Mouse (Mus musculus): ENCODE data around the gene Tmod4. TPM values are rescaled to one million over a fixed set of nuclear protein-coding genes. Genes with fewer than 3 reads are reported as not detected.
"Not testable (repeated sequence)": the region's sequence is repeated elsewhere in the genome, so short reads cannot be mapped to it uniquely, and the experiment has no call there.

The Tmod4 gene
- polyA plus RNA-seq (2015; fragmentation: Nextera tagmentation; extraction: Ambion mirVana), result 2.0 and 2.9 TPM in 2 replicates

DNA sequence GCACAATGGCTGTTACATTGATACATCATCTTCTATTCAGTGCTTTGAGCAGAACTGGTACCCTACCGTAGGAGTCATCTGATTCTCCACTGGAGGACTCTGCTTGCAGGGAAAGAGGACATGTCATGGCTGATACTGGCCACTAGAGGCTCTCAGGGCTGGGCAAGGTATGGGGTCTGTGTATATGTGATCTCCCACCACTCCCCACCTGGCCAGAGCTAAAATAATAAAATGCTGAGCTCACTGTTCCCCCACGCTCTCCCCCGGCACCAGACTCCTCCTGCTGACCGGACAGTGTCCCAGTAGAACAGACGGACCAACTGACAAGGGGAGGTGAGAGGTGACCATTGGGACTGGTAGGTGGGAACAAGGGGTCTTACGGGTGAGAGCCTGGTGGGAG, at the start of gene Tmod4:
Tmod4 (plus strand) TSS at position 231 of the 400 bp plus-strand sequence.
- 51% methylated on average over 6 of the region's 6 CpGs for WGBS
- peak; percentile 18 for ATAC-seq

DNA sequence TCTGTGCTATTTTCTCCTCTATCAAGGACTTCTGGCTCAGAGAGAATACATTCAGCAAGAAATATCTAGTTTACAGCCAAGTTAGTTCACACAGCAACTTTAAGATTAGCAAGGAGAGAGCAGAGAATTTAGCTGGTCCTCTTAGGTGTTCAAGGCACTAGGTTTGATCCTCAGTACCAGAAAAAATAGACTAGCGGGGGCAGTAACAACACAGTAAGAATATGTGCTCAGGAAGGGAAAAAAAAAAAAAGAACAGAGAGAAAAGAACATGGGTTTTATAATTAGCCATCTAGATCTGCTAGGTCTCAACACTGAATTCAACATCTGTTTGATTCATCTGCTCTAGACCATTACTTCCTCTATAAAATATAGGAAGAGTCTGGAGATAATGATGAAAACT, 36.2 kb upstream of the Tmod4 start:
- TF ChIP-seq CTCF (IDR thresholded peaks at IDR 0.05), result no peak
- no peak for TF ChIP-seq EP300 (IDR thresholded peaks at IDR 0.05)
- no peak for DNase-seq (ENCODE audit: low spot score)
- 96% methylated on average over 1 of the region's 1 CpGs for WGBS
- Histone ChIP-seq H3K9me3 (ENCODE audit: low read length) (no peaks in the 10 kb centered on the region), H3K9ac (replicated peaks; ENCODE audit: low read depth) (no peak overlapping the region), H3K36me3 (ENCODE audit: insufficient read depth, low read length) (no peaks in the 10 kb centered on the region), H3K4me2 (replicated peaks; ENCODE audit: low read depth, low read length) (no peak overlapping the region), H3K4me3 (ENCODE audit: low read depth, low read length) (no peak overlapping the region), H3K4me1 (ENCODE audit: insufficient read depth, low read depth, low read length) (no peaks in the 10 kb centered on the region), H3K27ac (ENCODE audit: low read length) (no peak overlapping the region), H3K27me3 (replicated peaks; ENCODE audit: insufficient read depth, low read length) (no peaks in the 10 kb centered on the region)
- ATAC-seq, result no peak

More for the DNA sequence above, at the start of gene Tmod4:
- peak within 1 kb of the TSS; percentile 66 for H3K27ac ChIP-seq (ENCODE audit: low read length)
- 0 out of 2 replicates have a peak within 1 kb of the TSS, but pooled peaks have one; percentile 5 for H3K9ac ChIP-seq (replicated peaks; ENCODE audit: low read depth)
- no peak within 1 kb of the TSS for H3K4me3 ChIP-seq (ENCODE audit: low read depth, low read length)
- H3K36me3 ChIP-seq (ENCODE audit: insufficient read depth, low read length), result peaks cover 6% of the 10 kb centered on the region; the same call in 1 of the 2 replicates
- 0 out of 2 replicates have a peak within 1 kb of the TSS, but pooled peaks have one; percentile 8 for H3K4me2 ChIP-seq (replicated peaks; ENCODE audit: low read depth, low read length)
- H3K9me3 ChIP-seq (ENCODE audit: low read length), result no peaks in the 10 kb centered on the region
- DNase-seq (ENCODE audit: low spot score), result peak; percentile 51
- peaks cover 8% of the 10 kb centered on the region; the same call in 1 of the 2 replicates for H3K4me1 ChIP-seq (ENCODE audit: insufficient read depth, low read depth, low read length)
- TF ChIP-seq EP300 (IDR thresholded peaks at IDR 0.05), result no peak
- TF ChIP-seq CTCF (IDR thresholded peaks at IDR 0.05), result peak; percentile 71
- no peaks in the 10 kb centered on the region for H3K27me3 ChIP-seq (replicated peaks; ENCODE audit: insufficient read depth, low read length)

DNA sequence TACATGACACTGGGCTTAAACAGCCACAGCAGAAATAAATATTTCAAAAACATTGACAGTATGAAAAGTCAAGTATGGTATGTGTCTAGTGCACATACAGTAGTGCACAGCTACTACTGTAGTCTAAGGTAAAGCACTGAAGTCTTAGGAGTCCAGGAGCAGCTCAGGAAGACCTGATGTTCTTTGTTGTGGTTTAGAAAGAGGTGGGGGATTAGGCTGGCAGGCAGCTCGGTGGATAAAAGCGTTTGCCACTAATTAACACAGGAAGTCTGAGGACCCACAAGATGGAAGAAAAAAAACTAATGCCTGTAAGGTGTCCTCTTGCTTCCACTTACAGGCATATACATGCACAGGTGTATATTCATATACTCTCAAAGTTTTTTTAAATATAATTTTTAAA, 23.4 kb upstream of the Tmod4 start:
- Histone ChIP-seq H3K9me3 (ENCODE audit: low read length) (no peaks in the 10 kb centered on the region), H3K27me3 (replicated peaks; ENCODE audit: insufficient read depth, low read length) (no peaks in the 10 kb centered on the region), H3K27ac (ENCODE audit: low read length) (no peak overlapping the region), H3K9ac (replicated peaks; ENCODE audit: low read depth) (no peak overlapping the region), H3K36me3 (ENCODE audit: insufficient read depth, low read length) (no peaks in the 10 kb centered on the region; the same call in 1 of the 2 replicates), H3K4me2 (replicated peaks; ENCODE audit: low read depth, low read length) (no peak overlapping the region), H3K4me1 (ENCODE audit: insufficient read depth, low read depth, low read length) (peaks cover 6% of the 10 kb centered on the region; the same call in 1 of the 2 replicates), H3K4me3 (ENCODE audit: low read depth, low read length) (no peak overlapping the region)
- ATAC-seq (no peak), DNase-seq (ENCODE audit: low spot score) (no peak)
- no peak for TF ChIP-seq EP300 (IDR thresholded peaks at IDR 0.05)
- TF ChIP-seq CTCF (IDR thresholded peaks at IDR 0.05), result no peak
- 17% methylated on average over 2 of the region's 2 CpGs for WGBS

DNA sequence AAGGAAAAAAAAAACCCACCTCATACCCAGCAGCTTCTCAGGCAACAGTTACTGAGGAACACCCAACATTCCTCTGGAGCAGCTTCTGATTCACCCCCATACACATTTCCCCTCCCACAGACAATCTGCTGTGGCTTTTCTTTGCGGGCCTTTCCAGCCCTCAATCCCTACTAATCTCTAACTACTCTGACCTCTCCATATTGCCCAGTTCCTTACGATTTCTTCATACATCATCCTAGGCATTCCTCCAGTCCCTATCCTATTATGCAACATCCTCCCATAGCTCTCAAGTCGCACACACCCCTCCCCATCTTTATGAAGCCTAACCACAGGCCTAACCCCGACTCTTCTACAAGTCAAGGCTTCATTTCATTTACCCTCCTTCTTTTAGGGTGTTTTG, 19.2 kb upstream of the Tmod4 start:
- Histone ChIP-seq H3K9ac (replicated peaks; ENCODE audit: low read depth) (peak overlapping the region; percentile 26; the same call in 1 of the 2 replicates), H3K4me2 (replicated peaks; ENCODE audit: low read depth, low read length) (peak overlapping the region; percentile 64), H3K36me3 (ENCODE audit: insufficient read depth, low read length) (no peaks in the 10 kb centered on the region), H3K27me3 (replicated peaks; ENCODE audit: insufficient read depth, low read length) (no peaks in the 10 kb centered on the region), H3K4me3 (ENCODE audit: low read depth, low read length) (peak overlapping the region; percentile 94), H3K4me1 (ENCODE audit: insufficient read depth, low read depth, low read length) (peaks cover 6% of the 10 kb centered on the region; the same call in 1 of the 2 replicates), H3K27ac (ENCODE audit: low read length) (peak overlapping the region; percentile 38; the same call in 1 of the 2 replicates), H3K9me3 (ENCODE audit: low read length) (no peaks in the 10 kb centered on the region)
- ATAC-seq (no peak), DNase-seq (ENCODE audit: low spot score) (peak; percentile 58)
- WGBS, result 29% methylated on average over 4 of the region's 4 CpGs
- TF ChIP-seq CTCF (IDR thresholded peaks at IDR 0.05), result no peak

DNA sequence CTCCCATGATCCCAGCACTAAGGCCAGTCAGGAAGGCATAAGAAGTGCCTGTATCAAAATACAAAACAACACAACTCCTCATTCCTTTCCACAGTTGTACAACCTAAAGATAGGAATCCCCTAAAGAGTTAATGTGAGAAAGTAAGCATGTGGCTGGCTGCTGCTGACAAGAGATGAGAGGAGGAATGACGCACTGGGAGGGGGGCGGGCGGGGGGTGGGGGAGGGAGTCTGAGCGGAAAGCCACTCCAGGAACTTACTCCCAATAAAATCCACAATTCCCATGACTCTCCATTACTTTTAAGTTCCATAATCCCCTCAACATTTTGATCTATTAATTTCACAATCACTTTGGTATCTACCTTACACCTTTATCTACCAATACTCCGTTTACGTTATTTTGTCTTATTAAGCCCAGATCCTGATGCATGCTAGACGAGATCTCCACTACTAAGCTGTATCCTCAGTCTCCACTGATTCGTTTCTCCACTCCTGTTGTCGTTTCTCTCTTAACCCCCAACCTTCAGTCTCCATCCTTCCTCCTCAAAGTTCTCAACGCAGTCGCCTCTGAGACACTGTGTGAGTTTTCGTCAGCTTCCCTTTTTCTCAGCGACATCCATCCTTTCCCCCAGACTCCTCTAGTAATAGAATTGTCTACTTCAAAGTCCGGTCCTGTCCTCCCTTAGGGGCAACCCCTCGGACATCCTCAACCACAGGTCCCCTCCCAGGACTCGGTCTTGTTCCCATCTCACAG, 18.5 kb upstream of the Tmod4 start:
- Histone ChIP-seq H3K4me2 (replicated peaks; ENCODE audit: low read depth, low read length) (peak overlapping the region; percentile 64), H3K4me3 (ENCODE audit: low read depth, low read length) (peak overlapping the region; percentile 94), H3K36me3 (ENCODE audit: insufficient read depth, low read length) (no peaks in the 10 kb centered on the region), H3K4me1 (ENCODE audit: insufficient read depth, low read depth, low read length) (peaks cover 6% of the 10 kb centered on the region; the same call in 1 of the 2 replicates), H3K9me3 (ENCODE audit: low read length) (no peaks in the 10 kb centered on the region), H3K27me3 (replicated peaks; ENCODE audit: insufficient read depth, low read length) (no peaks in the 10 kb centered on the region), H3K9ac (replicated peaks; ENCODE audit: low read depth) (peak overlapping the region; percentile 80), H3K27ac (ENCODE audit: low read length) (peak overlapping the region; percentile 90)
- peak; percentile 64 for DNase-seq (ENCODE audit: low spot score)
- TF ChIP-seq CTCF (IDR thresholded peaks at IDR 0.05) (no peak), EP300 (IDR thresholded peaks at IDR 0.05) (no peak)
- WGBS, result under 1% methylated on average over 16 of the region's 16 CpGs
- ATAC-seq, result peak; percentile 20; the same call in 1 of the 2 replicates

DNA sequence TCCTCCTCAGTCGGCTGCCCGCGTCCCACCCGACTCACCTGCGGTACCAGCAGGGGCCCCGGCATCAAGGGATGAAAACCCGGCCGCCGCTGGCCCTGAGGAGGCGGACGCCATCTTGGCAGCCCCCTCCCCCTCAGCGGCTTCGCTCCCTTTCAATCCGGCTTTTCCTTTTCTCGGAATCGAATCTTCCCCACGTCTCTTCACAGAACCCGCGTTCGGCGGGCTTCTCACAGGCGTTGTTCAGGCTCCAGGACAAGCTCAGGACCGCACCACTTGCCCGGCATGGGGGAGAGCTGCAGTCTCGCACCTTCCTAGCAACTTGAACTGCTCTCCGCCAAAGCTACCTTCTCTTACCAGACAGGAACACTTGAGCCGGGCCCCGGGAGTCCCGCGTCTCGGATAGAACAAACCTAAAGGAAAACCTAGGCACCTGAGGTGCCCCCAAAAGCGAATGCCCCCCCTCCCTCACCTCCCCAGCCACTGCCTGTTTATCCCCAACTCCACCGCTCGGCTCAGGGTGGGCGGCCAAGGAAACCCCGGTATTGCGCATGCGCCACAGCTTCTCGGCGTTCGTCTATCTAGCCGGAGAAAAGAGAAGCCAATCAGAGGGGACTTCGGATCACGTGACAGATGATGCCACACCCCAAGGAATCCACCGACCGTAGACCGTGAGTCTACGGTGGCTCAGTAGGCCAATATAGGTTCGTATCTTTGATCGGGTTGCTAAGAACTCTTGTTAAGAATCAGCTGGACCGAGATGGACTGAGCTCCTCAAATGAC, 17.7 kb upstream of the Tmod4 start, which contains the start of gene Pip5k1a:
Pip5k1a (minus strand) TSS at position 593 of the 780 bp plus-strand sequence.
- Histone ChIP-seq H3K9ac (replicated peaks; ENCODE audit: low read depth) (peak within 1 kb of the TSS; percentile 80), H3K4me3 (ENCODE audit: low read depth, low read length) (peak within 1 kb of the TSS; percentile 94), H3K27me3 (replicated peaks; ENCODE audit: insufficient read depth, low read length) (no peaks in the 10 kb centered on the region), H3K4me1 (ENCODE audit: insufficient read depth, low read depth, low read length) (peaks cover 6% of the 10 kb centered on the region; the same call in 1 of the 2 replicates), H3K9me3 (ENCODE audit: low read length) (no peaks in the 10 kb centered on the region), H3K27ac (ENCODE audit: low read length) (peak within 1 kb of the TSS; percentile 90), H3K36me3 (ENCODE audit: insufficient read depth, low read length) (no peaks in the 10 kb centered on the region), H3K4me2 (replicated peaks; ENCODE audit: low read depth, low read length) (peak within 1 kb of the TSS; percentile 64)
- TF ChIP-seq CTCF (IDR thresholded peaks at IDR 0.05) (peak; percentile 35), EP300 (IDR thresholded peaks at IDR 0.05) (0 out of 2 replicates have a peak, but pooled peaks have one; percentile 21)
- DNase-seq (ENCODE audit: low spot score), result peak; percentile 100
- ATAC-seq, result peak; percentile 89
- under 1% methylated on average over 51 of the region's 51 CpGs for WGBS

DNA sequence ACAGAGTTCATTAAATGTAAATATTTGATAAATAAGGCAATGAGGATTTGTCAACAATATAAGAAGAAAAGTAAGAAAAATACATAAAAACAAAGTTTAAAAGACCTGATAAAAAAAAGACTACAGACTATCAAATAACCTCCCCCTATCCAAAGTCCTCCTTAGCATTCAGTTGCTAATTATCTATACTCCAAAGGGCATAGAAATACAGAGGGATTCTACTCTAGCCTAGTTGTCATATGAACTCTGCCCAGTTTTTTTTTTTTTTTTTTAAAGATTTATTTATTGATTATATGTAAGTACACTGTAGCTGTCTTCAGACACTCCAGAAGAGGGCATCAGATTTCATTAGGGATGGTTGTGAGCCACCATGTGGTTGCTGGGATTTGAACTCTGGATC, 17.0 kb upstream of the Tmod4 start:
- not testable (repeated sequence) for H3K27me3 ChIP-seq (replicated peaks; ENCODE audit: insufficient read depth, low read length); DNase-seq (ENCODE audit: low spot score); H3K4me1 ChIP-seq (ENCODE audit: insufficient read depth, low read depth, low read length); H3K36me3 ChIP-seq (ENCODE audit: insufficient read depth, low read length); ATAC-seq; H3K9me3 ChIP-seq (ENCODE audit: low read length); H3K9ac ChIP-seq (replicated peaks; ENCODE audit: low read depth)
- Histone ChIP-seq H3K4me3 (ENCODE audit: low read depth, low read length) (peak overlapping the region; percentile 94), H3K27ac (ENCODE audit: low read length) (0 out of 2 replicates have a peak overlapping the region, but pooled peaks have one; percentile 32), H3K4me2 (replicated peaks; ENCODE audit: low read depth, low read length) (peak overlapping the region; percentile 64)

Data from lung, postnatal 0 days (tissue).